Mouse (Mus musculus) liver, adult (tissue): ENCODE data around the gene Gabbr2.

Source experiments
- GATA4 ChIP-seq: IDR thresholded peaks from 2 replicates; pipeline ENCODE4 v1.6.1; 2014; ENCODE audit warnings: mild to moderate bottlenecking, low read length; ENCODE audit not compliant: insufficient replicate concordance

The Gabbr2 gene

DNA sequence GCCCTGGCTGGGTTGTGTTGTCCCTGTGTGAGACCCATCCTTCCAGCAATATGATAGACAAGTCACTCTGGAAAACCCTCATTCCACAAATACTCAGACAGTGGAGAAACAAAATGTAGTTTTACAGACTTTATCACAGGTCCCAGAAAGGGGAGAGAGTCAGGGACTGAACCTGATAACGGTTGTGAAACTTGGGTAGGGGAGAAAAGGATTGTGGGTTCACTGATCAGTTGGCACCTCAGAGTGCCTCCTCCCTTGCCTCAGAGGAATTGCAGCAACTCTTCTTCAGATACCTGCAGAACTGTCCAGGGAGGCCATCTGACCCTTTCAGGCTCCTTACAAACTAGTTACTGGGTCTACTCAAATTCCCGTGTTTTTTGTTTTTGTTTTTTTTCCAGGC is 359.2 kb downstream of the Gabbr2 start:
- no peak for TF ChIP-seq GATA4

- no peak for TF ChIP-seq GATA4
Observed at GRCm38 (mm10) chr4:46630390-46630789, 361.3 kb downstream of the Gabbr2 start.

- TF ChIP-seq GATA4 = no peak
Observed at GRCm38 (mm10) chr4:46628873-46629272, 362.8 kb downstream of the Gabbr2 start.

GRCm38 (mm10) chr4:46628081-46628480 is 363.6 kb downstream of the Gabbr2 start:
- no peak for TF ChIP-seq GATA4

DNA sequence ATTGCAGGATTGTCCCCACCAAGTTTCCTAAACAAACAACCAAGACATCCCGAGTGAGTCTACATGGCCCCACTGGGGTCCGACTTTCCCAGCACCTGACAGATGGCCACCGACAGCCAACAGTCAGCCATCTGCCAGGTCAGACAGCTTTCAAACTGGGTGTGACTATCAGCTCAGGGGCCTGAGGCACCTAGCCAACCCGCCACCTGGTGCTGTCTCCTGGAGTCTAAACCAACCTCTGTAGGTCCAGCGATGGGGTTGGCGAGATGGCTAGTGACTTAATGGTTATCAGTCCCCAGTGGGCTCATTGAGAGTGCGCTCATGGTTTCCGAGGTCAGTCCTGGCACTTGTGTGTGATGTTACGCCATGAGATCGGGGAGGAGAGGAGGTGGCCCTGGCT is 366.6 kb downstream of the Gabbr2 start:
- TF ChIP-seq GATA4 = no peak

- no peak for TF ChIP-seq GATA4
Observed at GRCm38 (mm10) chr4:46623007-46623406, 368.7 kb downstream of the Gabbr2 start.

GRCm38 (mm10) chr4:46620946-46621345 is 370.7 kb downstream of the Gabbr2 start:
- TF ChIP-seq GATA4 = no peak

DNA sequence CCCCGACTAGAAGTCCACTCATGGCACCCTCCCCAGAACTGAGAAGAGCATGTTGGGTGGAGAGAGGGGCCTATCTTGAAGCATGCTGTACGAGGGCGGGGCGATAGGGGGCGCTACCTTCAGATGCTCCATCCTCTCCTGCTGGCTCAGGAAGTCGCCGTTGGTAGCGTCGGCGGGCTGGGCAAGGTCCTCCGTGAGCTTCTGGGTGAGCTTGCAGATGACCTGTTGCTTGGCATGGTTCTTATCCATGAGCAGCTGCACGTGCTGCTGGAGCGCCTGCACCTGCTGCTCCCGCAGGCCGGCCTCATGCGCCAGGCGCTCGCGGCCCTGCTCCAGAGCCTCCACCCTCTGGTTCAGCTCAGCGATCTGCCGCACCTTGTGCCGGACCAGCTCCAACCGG is 371.3 kb downstream of the Gabbr2 start:
- TF ChIP-seq GATA4 = no peak

- no peak for TF ChIP-seq GATA4
Observed at GRCm38 (mm10) chr4:46618196-46618817, 373.4 kb downstream of the Gabbr2 start.

DNA sequence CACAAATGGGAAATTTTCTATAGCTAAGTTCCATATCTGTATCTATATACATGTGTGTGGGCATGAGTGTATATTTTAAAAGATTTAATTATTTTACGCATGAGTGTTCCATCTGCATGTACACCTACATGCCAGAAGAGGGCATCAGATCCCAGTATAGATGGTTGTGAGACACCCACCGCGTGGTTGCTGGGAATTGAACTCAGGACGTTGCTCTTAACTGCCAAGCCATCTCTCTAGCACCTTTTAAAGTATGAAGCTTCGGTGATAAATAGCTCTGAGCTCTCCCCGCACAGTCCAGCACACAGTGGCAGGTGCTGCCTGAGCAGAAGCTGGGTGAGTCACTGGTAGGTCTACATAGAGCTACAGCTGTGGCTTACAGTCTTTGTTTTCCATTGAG is 374.3 kb downstream of the Gabbr2 start:
- TF ChIP-seq GATA4 = no peak

- TF ChIP-seq GATA4 = no peak
Observed at GRCm38 (mm10) chr4:46614641-46615040, 377.0 kb downstream of the Gabbr2 start.

GRCm38 (mm10) chr4:46613618-46614017 is 378.1 kb downstream of the Gabbr2 start:
- TF ChIP-seq GATA4 = no peak
